Mouse (Mus musculus): ENCODE measurements around the gene Snap23. TPM values are rescaled to one million over a fixed set of nuclear protein-coding genes. Genes with fewer than 3 reads are reported as not detected.
"Not testable (repeated sequence)": the region's sequence is repeated elsewhere in the genome, so short reads cannot be mapped to it uniquely, and the experiment has no call there.

Gene Snap23
- polyA plus RNA-seq, 1 experiment from 2014 or later, result 22.7 TPM

- DNase-seq (ENCODE audit: low spot score) (no peak), ATAC-seq (ENCODE audit: low FRiP score, low TSS enrichment) (no peak)
- Histone ChIP-seq H3K4me2 (replicated peaks; ENCODE audit: low read depth) (peak overlapping the region; percentile 61), H3K27ac (replicated peaks) (peak overlapping the region; percentile 69; the same call in 1 of the 2 replicates), H3K9me3 (ENCODE audit: control insufficient read depth, low read length) (no peaks in the 10 kb centered on the region), H3K9ac (ENCODE audit: low read length) (peak overlapping the region; percentile 94), H3K4me1 (replicated peaks; ENCODE audit: control insufficient read depth, insufficient read depth) (no peaks in the 10 kb centered on the region; the same call in 1 of the 2 replicates), H3K27me3 (ENCODE audit: control insufficient read depth, insufficient read depth, low read length) (no peaks in the 10 kb centered on the region), H3K4me3 (ENCODE audit: low read depth, low read length) (peak overlapping the region; percentile 98), H3K36me3 (ENCODE audit: control insufficient read depth, insufficient read depth, low read length) (no peaks in the 10 kb centered on the region)
- no peak for TF ChIP-seq EP300 (optimal IDR thresholded peaks at IDR 0.05)
- TF ChIP-seq CTCF (IDR thresholded peaks at IDR 0.05; ENCODE audit: low read depth), result no peak
- WGBS, result 16% methylated on average over 9 of the region's 9 CpGs
Observed at GRCm38 (mm10) chr2:120562859-120563234, 4.6 kb upstream of the Snap23 start.

GRCm38 (mm10) chr2:120563235-120563990, 4.1 kb upstream of the Snap23 start, which contains the start of gene Zfp106:
Zfp106 (minus strand) TSS chr2:120563843.
- Histone ChIP-seq H3K4me3 (ENCODE audit: low read depth, low read length) (peak within 1 kb of the TSS; percentile 98), H3K27me3 (ENCODE audit: control insufficient read depth, insufficient read depth, low read length) (no peaks in the 10 kb centered on the region), H3K4me2 (replicated peaks; ENCODE audit: low read depth) (peak within 1 kb of the TSS; percentile 61), H3K9ac (ENCODE audit: low read length) (peak within 1 kb of the TSS; percentile 94), H3K27ac (replicated peaks) (peak within 1 kb of the TSS; percentile 69), H3K4me1 (replicated peaks; ENCODE audit: control insufficient read depth, insufficient read depth) (no peaks in the 10 kb centered on the region; the same call in 1 of the 2 replicates), H3K36me3 (ENCODE audit: control insufficient read depth, insufficient read depth, low read length) (no peaks in the 10 kb centered on the region), H3K9me3 (ENCODE audit: control insufficient read depth, low read length) (no peaks in the 10 kb centered on the region)
- DNase-seq (ENCODE audit: low spot score) (peak; percentile 89), ATAC-seq (ENCODE audit: low FRiP score, low TSS enrichment) (peak; percentile 83)
- no peak; the same call in 1 of the 2 replicates for TF ChIP-seq CTCF (IDR thresholded peaks at IDR 0.05; ENCODE audit: low read depth)
- WGBS, result under 1% methylated on average over 50 of the region's 50 CpGs

GRCm38 (mm10) chr2:120564548-120565188, 2.8 kb upstream of the Snap23 start:
- H3K9ac ChIP-seq (ENCODE audit: low read length); H3K27me3 ChIP-seq (ENCODE audit: control insufficient read depth, insufficient read depth, low read length); H3K4me1 ChIP-seq (replicated peaks; ENCODE audit: control insufficient read depth, insufficient read depth); DNase-seq (ENCODE audit: low spot score); H3K9me3 ChIP-seq (ENCODE audit: control insufficient read depth, low read length); H3K27ac ChIP-seq (replicated peaks); ATAC-seq (ENCODE audit: low FRiP score, low TSS enrichment); H3K4me3 ChIP-seq (ENCODE audit: low read depth, low read length); H3K36me3 ChIP-seq (ENCODE audit: control insufficient read depth, insufficient read depth, low read length); H3K4me2 ChIP-seq (replicated peaks; ENCODE audit: low read depth): not testable (repeated sequence)
- WGBS, result 81% methylated on average over 4 of the region's 4 CpGs

- Histone ChIP-seq H3K36me3 (ENCODE audit: control insufficient read depth, insufficient read depth, low read length) (no peaks in the 10 kb centered on the region), H3K27me3 (ENCODE audit: control insufficient read depth, insufficient read depth, low read length) (no peaks in the 10 kb centered on the region), H3K4me1 (replicated peaks; ENCODE audit: control insufficient read depth, insufficient read depth) (no peaks in the 10 kb centered on the region; the same call in 1 of the 2 replicates), H3K4me3 (ENCODE audit: low read depth, low read length) (no peak overlapping the region), H3K9ac (ENCODE audit: low read length) (no peak overlapping the region), H3K9me3 (ENCODE audit: control insufficient read depth, low read length) (no peaks in the 10 kb centered on the region), H3K27ac (replicated peaks) (no peak overlapping the region), H3K4me2 (replicated peaks; ENCODE audit: low read depth) (no peak overlapping the region)
- no peak for TF ChIP-seq EP300 (optimal IDR thresholded peaks at IDR 0.05)
- 74% methylated on average over 2 of the region's 2 CpGs for WGBS
- DNase-seq (ENCODE audit: low spot score), result no peak
- no peak for ATAC-seq (ENCODE audit: low FRiP score, low TSS enrichment)
Observed at GRCm38 (mm10) chr2:120565363-120565762, 2.1 kb upstream of the Snap23 start.

GRCm38 (mm10) chr2:120567798-120568320, 388 bp downstream of the Snap23 start:
- under 1% methylated on average over 22 of the region's 22 CpGs for WGBS
- Histone ChIP-seq H3K27ac (replicated peaks) (peak overlapping the region; percentile 92), H3K36me3 (ENCODE audit: control insufficient read depth, insufficient read depth, low read length) (no peaks in the 10 kb centered on the region), H3K4me1 (replicated peaks; ENCODE audit: control insufficient read depth, insufficient read depth) (no peaks in the 10 kb centered on the region), H3K4me3 (ENCODE audit: low read depth, low read length) (peak overlapping the region; percentile 70), H3K9me3 (ENCODE audit: control insufficient read depth, low read length) (no peaks in the 10 kb centered on the region), H3K4me2 (replicated peaks; ENCODE audit: low read depth) (peak overlapping the region; percentile 69), H3K9ac (ENCODE audit: low read length) (peak overlapping the region; percentile 75), H3K27me3 (ENCODE audit: control insufficient read depth, insufficient read depth, low read length) (no peaks in the 10 kb centered on the region)
- DNase-seq (ENCODE audit: low spot score) (no peak), ATAC-seq (ENCODE audit: low FRiP score, low TSS enrichment) (peak; percentile 70)
- TF ChIP-seq CTCF (IDR thresholded peaks at IDR 0.05; ENCODE audit: low read depth) (0 out of 2 replicates have a peak, but pooled peaks have one; percentile 25), EP300 (optimal IDR thresholded peaks at IDR 0.05) (no peak)

GRCm38 (mm10) chr2:120571081-120571480, 3.6 kb downstream of the Snap23 start:
- no peak overlapping the region for H3K4me2 ChIP-seq (replicated peaks; ENCODE audit: low read depth)
- H3K27ac ChIP-seq (replicated peaks), result no peak overlapping the region
- TF ChIP-seq EP300 (optimal IDR thresholded peaks at IDR 0.05) (no peak), CTCF (IDR thresholded peaks at IDR 0.05; ENCODE audit: low read depth) (no peak)
- no peak for ATAC-seq (ENCODE audit: low FRiP score, low TSS enrichment)
- no peaks in the 10 kb centered on the region for H3K9me3 ChIP-seq (ENCODE audit: control insufficient read depth, low read length)
- H3K4me3 ChIP-seq (ENCODE audit: low read depth, low read length), result no peak overlapping the region
- 93% methylated on average over 3 of the region's 3 CpGs for WGBS
- H3K27me3 ChIP-seq (ENCODE audit: control insufficient read depth, insufficient read depth, low read length), result no peaks in the 10 kb centered on the region
- DNase-seq (ENCODE audit: low spot score), result no peak
- H3K4me1 ChIP-seq (replicated peaks; ENCODE audit: control insufficient read depth, insufficient read depth), result no peaks in the 10 kb centered on the region
- no peaks in the 10 kb centered on the region for H3K36me3 ChIP-seq (ENCODE audit: control insufficient read depth, insufficient read depth, low read length)
- H3K9ac ChIP-seq (ENCODE audit: low read length), result no peak overlapping the region

- H3K9ac ChIP-seq (ENCODE audit: low read length); H3K9me3 ChIP-seq (ENCODE audit: control insufficient read depth, low read length); H3K36me3 ChIP-seq (ENCODE audit: control insufficient read depth, insufficient read depth, low read length); H3K27me3 ChIP-seq (ENCODE audit: control insufficient read depth, insufficient read depth, low read length); H3K4me1 ChIP-seq (replicated peaks; ENCODE audit: control insufficient read depth, insufficient read depth); ATAC-seq (ENCODE audit: low FRiP score, low TSS enrichment); H3K4me2 ChIP-seq (replicated peaks; ENCODE audit: low read depth); H3K27ac ChIP-seq (replicated peaks); H3K4me3 ChIP-seq (ENCODE audit: low read depth, low read length); DNase-seq (ENCODE audit: low spot score): not testable (repeated sequence)
- WGBS, result 90% methylated on average over 3 of the region's 3 CpGs
Observed at GRCm38 (mm10) chr2:120572161-120572560, 4.7 kb downstream of the Snap23 start.
